Mouse (Mus musculus) heart, embryonic 11.5 days (tissue): ENCODE measurements around the gene Fam13c. TPM values are rescaled to one million over a fixed set of nuclear protein-coding genes. Genes with fewer than 3 reads are reported as not detected.

Experiments
- ATAC-seq: fragments of 200-750 bp; cut with Nextera tagmentation; replicated peaks from 2 replicates; pipeline ENCODE4 v1.8.0; 2017; ENCODE audit warnings: moderate library complexity; ENCODE audit not compliant: insufficient number of reproducible peaks, low FRiP score, low TSS enrichment
- H3K27ac ChIP-seq: fragments of 300-500 bp; sonication (generic); 2 replicates; pipeline ENCODE4 v1.5.1; 2014; ENCODE audit warnings: mild to moderate bottlenecking, low read depth, low read length
- H3K27me3 ChIP-seq: fragments of 300-500 bp; sonication (generic); 2 replicates; pipeline ENCODE4 v1.6.1; 2014; ENCODE audit warnings: mild to moderate bottlenecking, low read length, mixed read lengths; ENCODE audit not compliant: control insufficient read depth, insufficient read depth
- H3K36me3 ChIP-seq: fragments of 300-500 bp; sonication (generic); 2 replicates; pipeline ENCODE4 v1.6.1; 2014; ENCODE audit warnings: mild to moderate bottlenecking, low read length, moderate library complexity, mixed read lengths; ENCODE audit not compliant: control insufficient read depth, insufficient read depth
- H3K4me1 ChIP-seq: fragments of 300-500 bp; sonication (generic); 2 replicates; pipeline ENCODE4 v1.6.1; 2014; ENCODE audit warnings: low read length; ENCODE audit not compliant: control insufficient read depth, insufficient read depth
- H3K4me2 ChIP-seq: fragments of 300-500 bp; sonication (generic); 2 replicates; pipeline ENCODE4 v1.6.1; 2014; ENCODE audit warnings: mild to moderate bottlenecking, moderate library complexity
- H3K4me3 ChIP-seq: fragments of 300-500 bp; sonication (generic); 2 replicates; pipeline ENCODE4 v1.5.1; 2014; ENCODE audit warnings: low read depth, low read length
- H3K9ac ChIP-seq: fragments of 300-500 bp; sonication (generic); 2 replicates; pipeline ENCODE4 v1.6.1; 2014; ENCODE audit warnings: mild to moderate bottlenecking, low read depth, low read length, moderate library complexity
- H3K9me3 ChIP-seq: fragments of 300-500 bp; sonication (generic); replicated peaks from 2 replicates; pipeline ENCODE4 v1.6.1; 2016; ENCODE audit warnings: low read length; ENCODE audit not compliant: control insufficient read depth
- WGBS: fragments of 180-500 bp; shearing (Covaris S2); extraction: QIAGEN DNeasy Blood & Tissue Kit; methylation state at CpG from one replicate; pipeline ENCODE4 v1.1.7; 2014; ENCODE audit not compliant: insufficient replicate concordance; 5-methylcytosine and 5-hydroxymethylcytosine counted together
- polyA plus RNA-seq: library from polyadenylated mRNA; unstranded; fragments of >200 nt; fragmentation: Nextera tagmentation; extraction: Ambion mirVana; gene quantifications from 2 replicates; pipeline ENCODE4 v1.2.1, GENCODE M21; 2014

The Fam13c gene
- polyA plus RNA-seq, 1 experiment from 2014 or later, result 8.2 TPM

GRCm38 (mm10) chr10:70537694-70538093 lies 97.4 kb downstream of the Fam13c start:
- Histone ChIP-seq H3K9ac (no peak overlapping the region), H3K9me3 (no peaks in the 10 kb centered on the region), H3K4me1 (no peaks in the 10 kb centered on the region), H3K4me3 (no peak overlapping the region), H3K36me3 (peaks cover 7% of the 10 kb centered on the region), H3K27ac (no peak overlapping the region), H3K27me3 (no peaks in the 10 kb centered on the region), H3K4me2 (no peak overlapping the region)
- no peak for ATAC-seq
- WGBS, result 75% methylated on average over 10 of the region's 10 CpGs

DNA sequence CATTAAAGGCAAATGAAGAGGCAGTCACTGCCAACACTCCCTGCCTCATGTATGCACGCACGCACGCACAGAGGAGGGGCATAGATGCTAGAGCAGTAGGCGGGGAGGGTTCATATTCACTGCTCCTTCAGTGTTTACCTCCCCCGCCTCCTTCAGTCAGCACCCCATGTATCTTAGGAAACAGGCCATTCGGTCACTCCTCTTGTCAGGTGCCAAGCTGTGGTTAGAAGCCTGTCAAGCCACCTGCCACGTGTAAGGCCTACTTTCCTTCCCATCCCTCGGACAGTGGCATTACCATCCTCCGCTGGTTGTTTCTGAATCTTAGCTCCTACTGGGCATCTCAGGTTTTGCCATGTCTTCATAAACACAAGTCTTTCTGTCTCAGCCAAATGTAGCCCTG lies 99.0 kb downstream of the Fam13c start:
- Histone ChIP-seq H3K36me3 (peaks cover 7% of the 10 kb centered on the region), H3K9me3 (no peaks in the 10 kb centered on the region), H3K4me1 (no peaks in the 10 kb centered on the region), H3K4me2 (no peak overlapping the region), H3K9ac (no peak overlapping the region), H3K27me3 (no peaks in the 10 kb centered on the region), H3K4me3 (no peak overlapping the region), H3K27ac (no peak overlapping the region)
- WGBS, result 81% methylated on average over 9 of the region's 9 CpGs
- ATAC-seq, result no peak

DNA sequence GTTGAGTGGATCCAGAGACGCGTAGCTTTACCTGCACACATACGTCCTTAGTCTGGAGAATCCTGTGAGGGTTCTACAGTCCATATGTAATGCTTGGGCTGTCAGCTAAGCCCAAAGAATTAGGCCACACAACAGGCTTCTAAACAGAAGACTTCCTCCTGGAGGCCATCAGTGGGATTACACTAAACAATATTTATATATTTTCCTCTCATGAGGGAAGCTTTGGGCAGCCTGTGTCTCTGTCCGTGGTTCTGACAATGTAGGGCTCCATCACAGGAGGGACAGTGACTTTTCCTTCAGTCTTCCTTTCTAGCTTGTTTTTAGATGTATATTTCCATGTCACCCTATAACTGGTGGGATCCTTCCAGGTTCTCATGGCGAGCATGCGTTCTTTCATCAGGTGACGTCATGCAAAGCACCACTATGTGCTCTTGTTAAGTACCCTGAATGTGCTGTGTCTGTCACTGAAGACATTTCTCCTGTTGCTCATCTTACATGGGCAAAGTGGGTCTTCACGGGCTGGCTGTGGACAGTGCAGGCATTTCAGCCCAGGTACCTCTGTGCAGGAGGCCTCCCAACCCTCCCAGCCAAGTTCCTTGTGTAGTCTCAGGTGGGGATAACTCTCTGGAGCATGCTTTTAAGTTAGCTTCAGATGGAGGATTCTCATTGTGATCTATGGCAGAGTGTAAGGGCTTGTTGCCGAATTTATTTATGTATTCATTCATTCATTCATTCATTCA lies 100.3 kb downstream of the Fam13c start:
- H3K9ac ChIP-seq, result no peak overlapping the region
- H3K4me3 ChIP-seq, result no peak overlapping the region
- no peak for ATAC-seq
- no peaks in the 10 kb centered on the region for H3K9me3 ChIP-seq
- H3K4me2 ChIP-seq, result no peak overlapping the region
- peaks cover 4% of the 10 kb centered on the region; the same call in 1 of the 2 replicates for H3K36me3 ChIP-seq
- WGBS, result 81% methylated on average over 9 of the region's 9 CpGs
- H3K4me1 ChIP-seq, result no peaks in the 10 kb centered on the region
- no peaks in the 10 kb centered on the region for H3K27me3 ChIP-seq
- H3K27ac ChIP-seq, result no peak overlapping the region

GRCm38 (mm10) chr10:70542857-70543256 lies 102.6 kb downstream of the Fam13c start:
- Histone ChIP-seq H3K27me3 (no peaks in the 10 kb centered on the region), H3K36me3 (no peaks in the 10 kb centered on the region), H3K4me3 (no peak overlapping the region), H3K4me1 (no peaks in the 10 kb centered on the region), H3K4me2 (no peak overlapping the region), H3K9me3 (no peaks in the 10 kb centered on the region), H3K27ac (no peak overlapping the region), H3K9ac (no peak overlapping the region)
- 78% methylated on average over 6 of the region's 6 CpGs for WGBS
- ATAC-seq, result no peak

- Histone ChIP-seq H3K27me3 (no peaks in the 10 kb centered on the region), H3K9ac (no peak overlapping the region), H3K4me2 (no peak overlapping the region), H3K27ac (no peak overlapping the region), H3K4me1 (no peaks in the 10 kb centered on the region), H3K4me3 (no peak overlapping the region), H3K9me3 (no peaks in the 10 kb centered on the region), H3K36me3 (no peaks in the 10 kb centered on the region)
- 79% methylated on average over 3 of the region's 3 CpGs for WGBS
- ATAC-seq, result no peak
These were observed 112.2 kb downstream of the Fam13c start for GRCm38 (mm10) chr10:70552531-70552930.

GRCm38 (mm10) chr10:70563636-70564035 lies 123.4 kb downstream of the Fam13c start:
- no peaks in the 10 kb centered on the region for H3K36me3 ChIP-seq
- H3K9me3 ChIP-seq, result no peaks in the 10 kb centered on the region
- no peak overlapping the region for H3K4me3 ChIP-seq
- no peak for ATAC-seq
- H3K9ac ChIP-seq, result no peak overlapping the region
- H3K27me3 ChIP-seq, result no peaks in the 10 kb centered on the region
- no peak overlapping the region for H3K4me2 ChIP-seq
- H3K27ac ChIP-seq, result no peak overlapping the region
- WGBS, result 25% methylated on average over 3 of the region's 3 CpGs
- H3K4me1 ChIP-seq, result no peaks in the 10 kb centered on the region

DNA sequence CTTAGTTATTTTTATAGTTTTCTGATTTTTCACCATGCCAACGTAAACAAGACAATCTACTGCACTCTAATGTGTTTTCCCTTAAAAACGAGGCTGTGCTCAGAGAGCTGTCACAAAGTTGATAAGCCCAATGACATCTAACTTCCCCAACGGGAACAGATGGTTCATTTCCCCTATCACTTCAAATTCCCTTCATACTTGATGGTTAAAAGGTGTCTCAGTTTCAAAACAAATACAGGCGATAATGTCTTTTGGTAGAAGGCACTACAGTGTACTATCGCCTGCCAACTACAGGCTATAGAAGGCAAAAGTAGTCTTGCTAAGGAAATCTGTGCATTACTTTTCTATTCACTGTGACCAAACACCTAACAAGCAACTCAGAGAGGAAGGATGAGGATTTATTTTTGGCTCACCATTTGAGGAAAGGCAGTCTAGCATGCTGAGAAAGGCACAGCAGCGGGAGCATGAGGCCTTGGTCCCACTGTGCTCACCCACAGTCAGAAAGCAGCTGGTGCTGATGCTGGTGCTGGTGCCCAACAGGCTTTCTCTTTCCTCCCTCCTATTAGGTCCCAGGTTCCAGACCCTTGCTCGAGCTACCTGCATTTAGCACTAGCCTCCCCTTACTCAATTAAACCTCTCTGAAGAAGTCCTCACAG lies 141.4 kb downstream of the Fam13c start:
- Histone ChIP-seq H3K27ac (no peak overlapping the region), H3K4me3 (no peak overlapping the region), H3K36me3 (no peaks in the 10 kb centered on the region), H3K4me2 (no peak overlapping the region), H3K9ac (no peak overlapping the region), H3K9me3 (no peaks in the 10 kb centered on the region), H3K27me3 (no peaks in the 10 kb centered on the region), H3K4me1 (no peaks in the 10 kb centered on the region)
- WGBS, result 28% methylated on average over 7 of the region's 7 CpGs
- ATAC-seq, result no peak

GRCm38 (mm10) chr10:70584171-70584570 lies 143.9 kb downstream of the Fam13c start:
- no peak overlapping the region for H3K9ac ChIP-seq
- no peak overlapping the region for H3K27ac ChIP-seq
- no peaks in the 10 kb centered on the region for H3K4me1 ChIP-seq
- no peaks in the 10 kb centered on the region for H3K9me3 ChIP-seq
- no peak for ATAC-seq
- WGBS, result 88% methylated on average over 1 of the region's 1 CpGs
- H3K27me3 ChIP-seq, result no peaks in the 10 kb centered on the region
- no peak overlapping the region for H3K4me3 ChIP-seq
- no peaks in the 10 kb centered on the region for H3K36me3 ChIP-seq
- no peak overlapping the region for H3K4me2 ChIP-seq
